Mouse (Mus musculus): ENCODE measurements around the gene Rmnd5b.

DNA sequence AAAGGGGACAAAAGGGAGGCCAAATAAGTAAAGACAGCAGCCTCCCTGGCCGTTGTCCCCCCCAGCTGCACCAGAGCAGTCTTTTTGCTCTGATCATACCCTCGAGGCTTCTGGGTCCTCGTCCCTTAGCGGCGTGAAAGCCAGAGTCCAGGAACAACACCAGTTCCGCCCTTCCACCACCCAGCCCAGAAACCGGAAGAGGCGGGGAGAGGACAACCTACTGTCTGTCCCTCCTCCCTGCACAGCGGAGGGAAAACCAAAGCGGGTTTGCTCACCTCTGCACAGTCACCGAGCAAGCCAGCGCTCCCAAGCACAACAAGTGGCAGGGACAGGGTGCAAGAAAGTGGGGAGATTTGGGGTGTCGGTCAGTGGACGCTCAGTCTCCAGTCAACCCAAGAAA, 20.1 kb downstream of the Rmnd5b start:
- TF ChIP-seq POLR2AphosphoS2 (IDR thresholded peaks at IDR 0.05; ENCODE audit: insufficient read length, low read depth) (peak; percentile 90), POLR2A (IDR thresholded peaks at IDR 0.05; ENCODE audit: insufficient read length, low read depth) (peak; percentile 83), CEBPB (IDR thresholded peaks at IDR 0.05; ENCODE audit: insufficient read depth, poor library complexity, severe bottlenecking) (no peak), MYOD1 (IDR thresholded peaks at IDR 0.05; ENCODE audit: control insufficient read depth in 1 of 3, insufficient read length in 2 of 3, low read depth in 2 of 3) (no peak), MYOG (IDR thresholded peaks at IDR 0.05; ENCODE audit: control insufficient read depth in 1 of 3, insufficient read depth in 1 of 3, insufficient read length in 2 of 3, low read depth in 2 of 3) (no peak), USF1 (IDR thresholded peaks at IDR 0.05; ENCODE audit: low read depth) (no peak)
